Mouse (Mus musculus): ENCODE data around the gene Ifna5. TPM values are rescaled to one million over a fixed set of nuclear protein-coding genes. Genes with fewer than 3 reads are reported as not detected.

Gene Ifna5
- polyA plus RNA-seq, 1 experiment from 2014 or later, result not detected

DNA sequence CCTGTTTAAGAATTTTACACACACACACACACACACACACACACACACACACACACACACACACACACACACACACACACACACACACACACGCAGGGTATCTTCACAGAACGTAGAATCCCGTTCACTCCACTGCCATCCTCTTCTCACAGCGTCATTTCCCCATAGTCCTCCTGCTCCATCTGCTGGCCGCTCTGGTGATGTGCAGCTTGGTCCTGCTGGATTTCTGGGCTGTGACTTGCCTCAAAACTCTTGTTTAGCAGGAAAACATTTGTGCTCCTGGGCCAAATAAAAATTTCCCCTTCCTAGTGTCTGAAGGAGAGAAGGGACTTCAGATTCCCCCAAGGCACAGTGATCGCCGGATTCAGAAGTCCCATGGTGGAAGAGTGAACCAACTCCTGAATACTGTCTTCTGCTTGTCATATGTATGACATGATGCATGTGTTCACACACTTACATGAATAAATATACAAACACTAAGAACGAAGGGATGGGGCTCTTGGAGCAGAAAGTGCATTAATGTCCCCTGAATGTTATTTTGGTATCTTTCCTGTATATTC, 32.1 kb downstream of the Ifna5 start:
- H3K9ac ChIP-seq, result peak overlapping the region; percentile 72
- H3K36me3 ChIP-seq, result no peaks in the 10 kb centered on the region
- ATAC-seq, result peak; percentile 60
- peak overlapping the region; percentile 92 for H3K4me2 ChIP-seq
- peaks cover 28% of the 10 kb centered on the region for H3K27me3 ChIP-seq (replicated peaks)
- no peaks in the 10 kb centered on the region for H3K9me3 ChIP-seq (replicated peaks)
- H3K4me3 ChIP-seq, result peak overlapping the region; percentile 70
- peaks cover 23% of the 10 kb centered on the region for H3K4me1 ChIP-seq
- 2% methylated on average over 8 of the region's 8 CpGs for WGBS (ENCODE audit: insufficient replicate concordance)
- H3K27ac ChIP-seq, result no peak overlapping the region

DNA sequence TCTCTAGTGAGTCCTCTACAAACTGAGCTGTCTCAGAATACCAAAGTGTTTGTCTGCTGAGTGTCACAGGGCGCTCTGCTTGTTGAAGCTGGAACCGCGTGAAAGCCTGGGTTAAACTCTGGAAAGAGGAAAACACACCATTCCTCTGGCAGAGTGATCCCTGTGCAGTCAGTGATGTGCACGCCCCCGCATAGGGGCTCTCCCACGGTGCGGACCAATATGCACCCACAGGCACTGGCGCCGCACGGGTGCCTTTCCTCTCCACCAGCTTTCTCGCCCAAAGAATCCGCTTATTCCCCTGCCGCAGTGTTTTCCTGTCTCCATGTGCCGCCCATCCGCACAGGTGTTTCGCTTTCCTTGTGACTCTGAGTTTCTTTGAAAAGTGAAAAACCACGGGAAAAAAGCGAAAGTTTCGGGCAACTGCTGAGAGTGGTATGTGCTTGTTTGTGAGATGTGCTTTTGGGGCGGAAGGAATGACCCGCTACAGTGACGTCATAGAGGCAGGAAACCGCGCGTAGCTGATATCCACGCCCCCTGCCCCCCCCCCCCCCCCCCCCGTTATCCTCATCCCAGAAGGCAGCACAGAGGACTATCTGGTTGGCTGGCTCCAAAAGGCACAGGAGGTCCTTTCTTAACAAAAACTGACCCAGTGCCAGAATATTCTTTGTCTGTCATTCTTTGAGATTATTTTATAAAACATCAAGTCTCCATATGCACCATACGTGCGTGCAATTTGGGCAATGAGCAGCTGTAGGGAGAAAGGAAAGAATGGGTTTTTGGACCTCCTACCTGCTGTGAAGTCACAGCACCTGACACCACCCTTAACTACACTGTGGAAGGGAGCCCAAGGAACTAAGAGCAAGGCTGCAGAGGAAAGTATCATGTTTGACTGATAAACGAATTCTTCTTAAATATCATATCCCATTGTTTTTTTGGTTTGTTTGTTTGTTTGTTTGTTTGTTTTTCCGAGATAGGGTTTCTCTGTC, 32.9 kb downstream of the Ifna5 start:
- Histone ChIP-seq H3K36me3 (no peaks in the 10 kb centered on the region), H3K9ac (peak overlapping the region; percentile 72), H3K9me3 (replicated peaks) (no peaks in the 10 kb centered on the region), H3K4me2 (peak overlapping the region; percentile 92), H3K4me3 (peak overlapping the region; percentile 70), H3K27me3 (replicated peaks) (peaks cover 20% of the 10 kb centered on the region), H3K4me1 (peaks cover 23% of the 10 kb centered on the region), H3K27ac (peak overlapping the region; percentile 54; the same call in 1 of the 2 replicates)
- WGBS (ENCODE audit: insufficient replicate concordance), result 9% methylated on average over 30 of the region's 31 CpGs
- peak; percentile 78 for ATAC-seq

DNA sequence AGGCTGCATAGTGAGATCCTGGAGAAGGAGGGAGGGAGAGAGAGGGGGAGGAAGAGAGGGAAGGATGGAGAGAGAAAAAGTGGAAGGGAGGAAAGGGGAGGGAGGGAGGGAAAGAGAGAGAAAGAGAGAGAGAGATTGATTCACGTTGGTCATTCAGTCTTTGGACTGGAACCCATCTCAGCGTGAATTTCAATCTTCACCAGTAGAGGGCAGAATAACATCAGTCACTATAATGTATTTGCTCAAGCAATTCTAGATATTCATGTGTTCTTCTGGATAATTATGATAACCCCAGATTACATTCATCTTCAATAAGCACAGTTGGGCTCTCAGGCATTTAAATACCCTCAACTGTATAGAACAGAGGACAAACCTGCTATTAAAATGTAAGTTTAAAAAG, 37.4 kb downstream of the Ifna5 start:
- Histone ChIP-seq H3K4me1 (peaks cover 35% of the 10 kb centered on the region), H3K36me3 (no peaks in the 10 kb centered on the region), H3K27me3 (replicated peaks) (peaks cover 5% of the 10 kb centered on the region), H3K9me3 (replicated peaks) (no peaks in the 10 kb centered on the region), H3K4me3 (no peak overlapping the region), H3K9ac (no peak overlapping the region), H3K4me2 (no peak overlapping the region), H3K27ac (no peak overlapping the region)
- WGBS (ENCODE audit: insufficient replicate concordance), result 0% methylated on average over 2 of the region's 2 CpGs
- ATAC-seq, result no peak

- WGBS (ENCODE audit: insufficient replicate concordance), result 20% methylated on average over 4 of the region's 4 CpGs
- no peak overlapping the region for H3K9ac ChIP-seq
- no peak overlapping the region for H3K27ac ChIP-seq
- H3K4me2 ChIP-seq, result peak overlapping the region; percentile 25
- H3K27me3 ChIP-seq (replicated peaks), result peaks cover 5% of the 10 kb centered on the region
- H3K4me3 ChIP-seq, result no peak overlapping the region
- peaks cover 36% of the 10 kb centered on the region for H3K4me1 ChIP-seq
- ATAC-seq, result peak; percentile 93
- H3K36me3 ChIP-seq, result no peaks in the 10 kb centered on the region
- no peaks in the 10 kb centered on the region for H3K9me3 ChIP-seq (replicated peaks)
Measured at GRCm38 (mm10) chr4:88875435-88876095, 40.2 kb downstream of the Ifna5 start.

DNA sequence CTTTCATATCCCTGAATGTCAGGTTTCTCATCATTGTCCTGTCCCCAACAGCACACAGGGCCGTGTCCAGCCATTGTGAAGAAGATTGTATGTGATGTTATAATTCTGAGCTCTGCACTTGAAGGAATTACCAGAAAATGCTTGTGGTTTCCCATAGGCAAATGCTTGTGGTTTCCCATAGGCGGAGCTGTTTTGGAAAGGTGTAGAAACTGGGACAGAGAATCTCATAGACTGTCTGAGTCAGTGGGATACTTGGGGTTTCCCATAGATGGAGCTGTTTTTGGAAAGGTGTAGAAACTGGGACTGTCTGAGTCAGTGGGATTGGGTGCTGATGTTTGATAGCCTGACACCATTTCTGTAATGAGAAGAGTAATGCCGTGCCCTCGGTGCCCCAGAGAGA, 41.2 kb downstream of the Ifna5 start:
- no peaks in the 10 kb centered on the region for H3K9me3 ChIP-seq (replicated peaks)
- H3K4me1 ChIP-seq, result peaks cover 36% of the 10 kb centered on the region
- no peak for ATAC-seq
- no peak overlapping the region for H3K4me3 ChIP-seq
- no peaks in the 10 kb centered on the region for H3K36me3 ChIP-seq
- H3K27me3 ChIP-seq (replicated peaks), result peaks cover 5% of the 10 kb centered on the region
- H3K27ac ChIP-seq, result no peak overlapping the region
- H3K9ac ChIP-seq, result no peak overlapping the region
- WGBS (ENCODE audit: insufficient replicate concordance), result 65% methylated on average over 4 of the region's 4 CpGs
- no peak overlapping the region for H3K4me2 ChIP-seq

DNA sequence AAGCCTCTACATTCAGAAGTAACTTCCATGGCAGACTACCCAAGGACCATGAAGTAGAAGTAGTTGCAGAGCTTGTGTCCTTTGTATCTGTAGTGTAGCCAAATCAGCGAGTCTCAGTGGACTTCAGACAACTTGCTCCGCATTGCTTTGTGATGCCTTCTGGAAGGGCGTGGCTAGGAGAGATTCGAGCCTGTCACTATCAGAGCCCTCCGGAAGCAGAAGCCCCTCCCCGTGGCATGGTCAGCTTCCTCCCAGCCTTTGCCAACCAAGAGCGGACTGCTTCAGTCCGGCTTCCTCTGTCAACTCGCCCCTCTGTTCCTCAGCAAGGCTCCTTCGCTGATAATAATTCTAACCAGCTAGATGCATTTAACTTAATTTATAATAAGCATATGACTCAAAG, 42.9 kb downstream of the Ifna5 start:
- H3K4me3 ChIP-seq, result no peak overlapping the region
- H3K4me2 ChIP-seq, result peak overlapping the region; percentile 48
- H3K27ac ChIP-seq, result no peak overlapping the region
- peaks cover 36% of the 10 kb centered on the region for H3K4me1 ChIP-seq
- H3K9me3 ChIP-seq (replicated peaks), result no peaks in the 10 kb centered on the region
- H3K36me3 ChIP-seq, result no peaks in the 10 kb centered on the region
- H3K9ac ChIP-seq, result no peak overlapping the region
- ATAC-seq, result peak; percentile 70
- WGBS (ENCODE audit: insufficient replicate concordance), result 10% methylated on average over 10 of the region's 10 CpGs
- no peaks in the 10 kb centered on the region for H3K27me3 ChIP-seq (replicated peaks)

DNA sequence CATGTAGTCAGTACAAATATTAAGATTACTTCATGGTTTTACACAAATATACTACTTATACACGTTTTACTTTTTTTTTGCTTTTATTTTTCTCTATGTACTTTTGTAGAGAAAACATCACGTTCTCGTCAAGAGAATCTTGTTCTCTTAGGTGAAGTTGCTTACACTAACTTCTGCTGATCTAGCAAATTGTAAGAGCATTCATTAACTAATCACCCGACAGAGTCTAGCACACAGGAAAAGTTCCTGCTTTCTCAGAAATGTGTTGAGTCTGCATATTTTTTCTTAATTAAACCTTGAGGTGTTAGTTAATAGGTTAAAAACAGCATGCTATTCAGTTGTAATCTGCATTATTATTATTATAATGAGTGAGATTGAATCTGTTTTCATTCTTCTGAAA, 43.4 kb downstream of the Ifna5 start:
- no peak for ATAC-seq
- H3K9ac ChIP-seq, result no peak overlapping the region
- no peak overlapping the region for H3K4me3 ChIP-seq
- peak overlapping the region; percentile 48; the same call in 1 of the 2 replicates for H3K4me2 ChIP-seq
- H3K27ac ChIP-seq, result no peak overlapping the region
- WGBS (ENCODE audit: insufficient replicate concordance), result 40% methylated on average over 4 of the region's 4 CpGs
- no peaks in the 10 kb centered on the region for H3K9me3 ChIP-seq (replicated peaks)
- peaks cover 36% of the 10 kb centered on the region for H3K4me1 ChIP-seq
- no peaks in the 10 kb centered on the region for H3K27me3 ChIP-seq (replicated peaks)
- H3K36me3 ChIP-seq, result no peaks in the 10 kb centered on the region

DNA sequence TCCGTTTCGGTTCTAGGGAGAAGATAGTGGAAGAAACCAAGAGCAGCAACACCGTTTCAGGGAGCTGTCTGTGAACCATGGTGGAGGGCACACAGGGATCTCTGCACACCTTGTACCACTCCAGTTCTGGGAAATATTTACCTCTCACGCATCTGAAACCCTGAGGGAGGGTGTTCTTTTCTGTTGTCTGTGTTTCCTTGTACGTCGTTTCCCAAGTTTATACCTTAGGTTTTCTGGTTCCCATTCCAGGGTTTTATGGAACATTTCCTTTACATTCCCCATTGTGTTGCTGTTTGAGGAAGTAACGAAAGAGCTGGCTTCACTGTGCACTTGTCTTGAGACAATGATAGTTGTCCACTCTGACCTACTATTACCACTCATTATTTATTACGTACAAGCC, 44.8 kb downstream of the Ifna5 start, which contains the start of gene Ifne:
TSS of gene Ifne (minus strand) at position 101 of the 400 bp plus-strand sequence.
- Histone ChIP-seq H3K4me3 (no peak within 1 kb of the TSS), H3K4me1 (peaks cover 35% of the 10 kb centered on the region), H3K27ac (no peak within 1 kb of the TSS), H3K9me3 (replicated peaks) (no peaks in the 10 kb centered on the region), H3K27me3 (replicated peaks) (no peaks in the 10 kb centered on the region), H3K36me3 (no peaks in the 10 kb centered on the region), H3K9ac (no peak within 1 kb of the TSS), H3K4me2 (no peak within 1 kb of the TSS)
- 77% methylated on average over 8 of the region's 8 CpGs for WGBS (ENCODE audit: insufficient replicate concordance)
- ATAC-seq, result no peak

Other genes starting within 250 kb of the Ifna5 start
- gene Ifna9, start 243.1 kb upstream of the Ifna5 start, polyA plus RNA-seq (2016; fragmentation: Nextera tagmentation; extraction: Ambion mirVana), result not detected in 2 replicates
- not detected in 2 replicates for gene Ifna12, start 232.1 kb upstream of the Ifna5 start, polyA plus RNA-seq (2016; fragmentation: Nextera tagmentation; extraction: Ambion mirVana)
- not detected in 2 replicates for gene C87499, start 201.1 kb upstream of the Ifna5 start, polyA plus RNA-seq (2016; fragmentation: Nextera tagmentation; extraction: Ambion mirVana)
- not detected in 2 replicates for gene Ifna13, start 191.1 kb upstream of the Ifna5 start, polyA plus RNA-seq (2016; fragmentation: Nextera tagmentation; extraction: Ambion mirVana)
- gene Ifna16, start 158.6 kb upstream of the Ifna5 start, polyA plus RNA-seq (2016; fragmentation: Nextera tagmentation; extraction: Ambion mirVana), result not detected in 2 replicates
- not detected in 2 replicates for gene Ifna2, start 151.6 kb upstream of the Ifna5 start, polyA plus RNA-seq (2016; fragmentation: Nextera tagmentation; extraction: Ambion mirVana)
- not detected in 2 replicates for gene Ifnab, start 144.2 kb upstream of the Ifna5 start, polyA plus RNA-seq (2016; fragmentation: Nextera tagmentation; extraction: Ambion mirVana)
- 0.29 and 0.43 TPM in 2 replicates for gene Gm26566, start 113.7 kb upstream of the Ifna5 start, polyA plus RNA-seq (2016; fragmentation: Nextera tagmentation; extraction: Ambion mirVana)
- gene Klhl9, start 113.1 kb upstream of the Ifna5 start, polyA plus RNA-seq (2016; fragmentation: Nextera tagmentation; extraction: Ambion mirVana), result 38.0 and 38.7 TPM in 2 replicates
- not detected in 2 replicates for gene Gm13271, start 80.7 kb upstream of the Ifna5 start, polyA plus RNA-seq (2016; fragmentation: Nextera tagmentation; extraction: Ambion mirVana)
- not detected in 2 replicates for gene Gm13283, start 75.4 kb upstream of the Ifna5 start, polyA plus RNA-seq (2016; fragmentation: Nextera tagmentation; extraction: Ambion mirVana)
- gene Gm13290, start 61.7 kb upstream of the Ifna5 start, polyA plus RNA-seq (2016; fragmentation: Nextera tagmentation; extraction: Ambion mirVana), result not detected in 2 replicates
- gene Gm13289, start 58.6 kb upstream of the Ifna5 start, polyA plus RNA-seq (2016; fragmentation: Nextera tagmentation; extraction: Ambion mirVana), result not detected in 2 replicates
- not detected in 2 replicates for gene Gm13272, start 55.7 kb upstream of the Ifna5 start, polyA plus RNA-seq (2016; fragmentation: Nextera tagmentation; extraction: Ambion mirVana)
- gene Ifnz, start 53.4 kb upstream of the Ifna5 start, polyA plus RNA-seq (2016; fragmentation: Nextera tagmentation; extraction: Ambion mirVana), result not detected in 2 replicates
- gene Gm13276, start 49.8 kb upstream of the Ifna5 start, polyA plus RNA-seq (2016; fragmentation: Nextera tagmentation; extraction: Ambion mirVana), result not detected in 2 replicates
- gene Gm13277, start 46.9 kb upstream of the Ifna5 start, polyA plus RNA-seq (2016; fragmentation: Nextera tagmentation; extraction: Ambion mirVana), result not detected in 2 replicates
- not detected in 2 replicates for gene Gm13278, start 44.0 kb upstream of the Ifna5 start, polyA plus RNA-seq (2016; fragmentation: Nextera tagmentation; extraction: Ambion mirVana)
- gene Gm13275, start 41.0 kb upstream of the Ifna5 start, polyA plus RNA-seq (2016; fragmentation: Nextera tagmentation; extraction: Ambion mirVana), result not detected in 2 replicates
- gene Gm13279, start 38.1 kb upstream of the Ifna5 start, polyA plus RNA-seq (2016; fragmentation: Nextera tagmentation; extraction: Ambion mirVana), result not detected in 2 replicates
- 0.13 and 0.22 TPM in 2 replicates for gene Gm13285, start 35.9 kb upstream of the Ifna5 start, polyA plus RNA-seq (2016; fragmentation: Nextera tagmentation; extraction: Ambion mirVana)
- gene Gm13287, start 32.3 kb upstream of the Ifna5 start, polyA plus RNA-seq (2016; fragmentation: Nextera tagmentation; extraction: Ambion mirVana), result not detected in 2 replicates
- gene Gm13288, start 30.0 kb upstream of the Ifna5 start, polyA plus RNA-seq (2016; fragmentation: Nextera tagmentation; extraction: Ambion mirVana), result not detected in 2 replicates
- not detected in 2 replicates for gene Ifna7, start 19.3 kb upstream of the Ifna5 start, polyA plus RNA-seq (2016; fragmentation: Nextera tagmentation; extraction: Ambion mirVana)
- not detected in 2 replicates for gene Ifna11, start 15.6 kb upstream of the Ifna5 start, polyA plus RNA-seq (2016; fragmentation: Nextera tagmentation; extraction: Ambion mirVana)
- not detected in 2 replicates for gene Ifna6, start 8.1 kb upstream of the Ifna5 start, polyA plus RNA-seq (2016; fragmentation: Nextera tagmentation; extraction: Ambion mirVana)
- gene Ifna4, start 6.3 kb downstream of the Ifna5 start, polyA plus RNA-seq (2016; fragmentation: Nextera tagmentation; extraction: Ambion mirVana), result not detected in 2 replicates
- gene Ifna1, start 14.6 kb downstream of the Ifna5 start, polyA plus RNA-seq (2016; fragmentation: Nextera tagmentation; extraction: Ambion mirVana), result not detected in 2 replicates
- not detected in 2 replicates for gene Ifne, start 44.7 kb downstream of the Ifna5 start, polyA plus RNA-seq (2016; fragmentation: Nextera tagmentation; extraction: Ambion mirVana)